Mouse (Mus musculus) embryonic fibroblast, embryonic 13.5 days (primary cell): Measurements from ENCODE around the gene Gm5134.

Source experiments
- CTCF ChIP-seq: IDR thresholded peaks from 2 replicates; pipeline ENCODE4 v1.5.1; 2011; ENCODE audit warnings: mild to moderate bottlenecking, control low read depth, low read length, moderate library complexity, borderline replicate concordance; ENCODE audit not compliant: insufficient read depth
- POLR2A ChIP-seq: IDR thresholded peaks from 2 replicates; pipeline ENCODE4 v1.6.1; 2011; ENCODE audit warnings: low read depth, mild to moderate bottlenecking, control low read depth, low read length, moderate library complexity

DNA sequence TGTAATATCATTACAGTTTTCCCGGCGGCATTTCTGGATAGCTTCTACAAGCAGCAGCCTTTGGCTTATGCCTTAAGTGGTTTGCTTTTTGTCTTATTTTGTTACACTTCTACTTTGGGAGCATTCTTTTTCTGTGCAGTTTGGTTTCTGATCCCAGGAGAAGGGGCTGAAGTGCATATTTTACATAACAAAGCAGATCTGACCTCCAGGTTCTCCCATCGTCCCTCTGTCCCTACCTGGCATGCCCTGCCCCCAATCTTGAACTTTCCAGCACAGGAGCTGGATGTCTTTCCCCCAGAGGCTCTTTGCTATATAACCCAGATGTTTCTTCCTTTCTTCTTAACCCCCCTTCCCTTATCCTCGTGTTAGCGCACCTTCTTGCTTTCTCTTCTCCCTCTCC lies 91.0 kb downstream of the Gm5134 start:
- no peak for TF ChIP-seq CTCF
- no peak for TF ChIP-seq POLR2A
